Mouse (Mus musculus): Measurements from ENCODE around the gene Sigirr.

DNA sequence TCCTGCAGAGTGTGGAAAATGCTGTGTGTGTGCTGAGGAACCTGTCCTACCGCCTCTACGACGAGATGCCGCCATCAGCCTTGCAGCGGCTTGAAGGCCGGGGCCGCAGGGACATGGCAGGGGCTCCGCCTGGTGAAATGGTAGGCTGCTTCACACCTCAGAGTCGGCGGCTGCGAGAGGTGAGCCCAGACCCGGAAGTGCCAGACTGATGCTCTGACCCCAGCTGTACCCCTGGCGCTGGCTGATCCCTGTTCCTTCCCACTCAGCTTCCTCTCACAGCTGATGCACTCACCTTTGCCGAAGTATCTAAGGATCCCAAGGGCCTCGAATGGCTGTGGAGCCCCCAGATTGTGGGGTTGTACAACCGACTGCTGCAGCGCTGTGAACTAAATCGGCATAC, 11.9 kb downstream of the Sigirr start:
- no peak for TF ChIP-seq CTCF (IDR thresholded peaks at IDR 0.05; ENCODE audit: low read depth, low read length)
- TF ChIP-seq POLR2A (IDR thresholded peaks at IDR 0.05; ENCODE audit: insufficient read depth, low read length) = no peak
- no peak for TF ChIP-seq EP300 (IDR thresholded peaks at IDR 0.05; ENCODE audit: insufficient read depth, low read depth, low read length)
